Mouse (Mus musculus) mouse trophoblast stem cell (cell line): Measurements from ENCODE around the gene Olfr470.
"Not testable (repeated sequence)": the region's sequence is repeated elsewhere in the genome, so short reads cannot be mapped to it uniquely, and the experiment has no call there.

ENCODE experiments used
- in situ Hi-C, 2 experiments: fragments of 300-500 bp; cut with MseI, MboI; formaldehyde crosslinking; loops; 2 replicates in 1 of 2; 3 replicates in 1 of 2; pipeline ENCODE4 v1.15.1; 2025

Olfr470 gene

DNA sequence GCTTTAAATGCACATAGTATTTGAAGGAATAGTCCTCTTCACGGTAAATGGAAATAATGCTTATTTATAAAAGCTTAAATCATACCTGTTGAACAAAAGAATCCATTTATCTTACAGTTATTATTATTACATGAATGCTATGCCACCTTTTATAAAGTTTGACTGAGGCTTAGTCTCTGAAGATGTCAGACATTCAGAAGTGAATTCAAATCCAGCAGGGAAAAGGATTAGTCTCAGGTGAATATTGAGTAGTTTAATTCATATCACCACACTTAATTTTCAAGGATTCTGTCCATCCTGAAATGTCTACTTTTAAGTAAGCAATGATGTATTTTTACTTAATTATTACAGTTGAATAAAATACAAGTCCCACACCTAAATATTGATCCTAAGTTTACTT is at the start of gene Olfr470:
Gene Olfr470, minus strand, starts transcription at position 101 of the 400 bp plus-strand sequence.
- in situ Hi-C loops, result not testable (repeated sequence)

DNA sequence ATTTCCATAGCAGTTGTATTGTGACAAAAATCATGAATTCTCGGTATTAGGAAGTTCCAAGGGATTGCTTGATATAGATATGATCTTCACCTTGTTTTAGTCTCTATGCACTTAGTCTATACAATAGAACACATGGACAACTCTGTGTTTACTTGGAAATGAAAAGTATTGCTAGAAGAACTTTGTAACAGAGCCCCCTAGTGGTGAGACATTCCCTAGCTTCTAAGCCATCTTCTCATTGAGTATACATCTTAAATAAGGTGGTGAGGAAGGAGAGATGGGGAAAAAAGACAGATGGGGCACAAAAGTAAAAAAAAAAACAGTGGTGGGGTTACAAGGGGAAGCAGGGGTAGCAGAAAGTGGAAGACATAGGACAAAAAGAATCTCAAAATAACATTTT is 5.6 kb downstream of the Olfr470 start:
- in situ Hi-C loops, result no loop called here

DNA sequence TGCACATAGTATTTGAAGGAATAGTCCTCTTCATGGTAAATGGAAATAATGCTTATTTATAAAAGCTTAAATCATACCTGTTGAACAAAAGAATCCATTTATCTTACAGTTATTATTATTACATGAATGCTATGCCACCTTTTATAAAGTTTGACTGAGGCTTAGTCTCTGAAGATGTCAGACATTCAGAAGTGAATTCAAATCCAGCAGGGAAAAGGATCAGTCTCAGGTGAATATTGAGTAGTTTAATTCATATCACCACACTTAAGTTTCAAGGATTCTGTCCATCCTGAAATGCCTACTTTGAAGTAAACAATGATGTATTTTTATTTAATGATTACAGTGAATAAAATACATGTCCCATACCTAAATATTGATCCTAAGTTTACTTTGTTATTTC is 21.8 kb downstream of the Olfr470 start, which contains the start of gene Olfr469:
Gene Olfr469, minus strand, starts transcription at position 101 of the 400 bp plus-strand sequence.
- in situ Hi-C loops, result not testable (repeated sequence)

DNA sequence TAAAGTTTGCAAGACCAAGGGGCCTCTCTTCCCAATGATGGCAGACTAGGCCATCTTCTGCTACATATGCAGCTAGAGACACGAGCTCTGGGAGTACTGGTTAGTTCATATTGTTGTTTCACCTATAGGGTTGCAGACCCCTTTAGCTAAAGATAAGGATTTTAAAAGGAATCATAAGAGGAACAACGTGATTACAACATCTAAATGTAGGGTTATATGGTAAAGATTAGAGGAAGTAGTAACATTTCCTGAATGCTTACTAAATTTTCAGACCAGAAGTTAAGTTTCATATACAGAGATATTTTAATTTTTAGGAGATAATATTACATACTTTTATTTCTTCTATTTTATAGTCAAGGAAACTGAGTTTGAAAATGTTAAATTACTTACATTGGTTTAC is 23.4 kb downstream of the Olfr470 start:
- in situ Hi-C loops, result not testable (repeated sequence)

DNA sequence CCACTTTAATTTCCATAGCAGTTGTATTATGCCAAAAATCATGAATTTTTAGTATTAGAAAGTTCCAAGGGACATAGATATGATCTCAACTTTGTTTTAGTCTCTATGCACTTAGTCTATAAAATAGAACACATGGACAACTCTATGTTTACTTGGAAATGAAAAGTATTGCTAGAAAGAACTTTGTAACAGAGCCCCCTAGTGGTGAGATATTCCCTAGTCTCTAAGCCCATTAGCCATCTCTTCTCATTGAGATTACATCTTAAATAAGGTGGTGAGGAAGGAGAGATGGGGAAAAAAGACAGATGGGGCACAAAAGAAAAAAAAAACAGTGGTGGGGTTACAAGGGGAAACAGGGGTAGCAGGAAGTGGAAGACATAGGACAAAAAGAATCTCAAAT is 27.8 kb downstream of the Olfr470 start:
- in situ Hi-C loops, result no loop called here

DNA sequence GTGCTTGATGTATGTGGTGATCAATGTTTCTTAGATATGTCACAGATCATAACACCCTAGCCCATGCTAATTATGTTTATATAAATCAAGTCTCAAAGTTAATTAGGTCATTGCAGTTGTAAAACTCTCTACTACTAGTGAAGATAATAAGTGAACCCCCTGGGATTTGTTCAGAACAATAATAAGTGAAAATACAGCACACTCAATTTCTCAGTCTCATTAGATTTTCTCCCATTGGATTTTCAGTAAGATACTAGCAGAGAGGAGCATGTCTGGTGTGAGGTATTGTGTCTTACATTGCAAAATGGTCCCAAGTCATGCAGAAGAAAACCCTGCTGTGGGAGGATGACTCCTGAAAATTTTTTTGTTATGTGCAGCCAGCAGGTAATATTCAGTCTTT is 35.3 kb downstream of the Olfr470 start, which contains the start of gene Olfr467:
Gene Olfr467, plus strand, starts transcription at position 301 of the 400 bp plus-strand sequence.
- in situ Hi-C loops, result no loop called here

DNA sequence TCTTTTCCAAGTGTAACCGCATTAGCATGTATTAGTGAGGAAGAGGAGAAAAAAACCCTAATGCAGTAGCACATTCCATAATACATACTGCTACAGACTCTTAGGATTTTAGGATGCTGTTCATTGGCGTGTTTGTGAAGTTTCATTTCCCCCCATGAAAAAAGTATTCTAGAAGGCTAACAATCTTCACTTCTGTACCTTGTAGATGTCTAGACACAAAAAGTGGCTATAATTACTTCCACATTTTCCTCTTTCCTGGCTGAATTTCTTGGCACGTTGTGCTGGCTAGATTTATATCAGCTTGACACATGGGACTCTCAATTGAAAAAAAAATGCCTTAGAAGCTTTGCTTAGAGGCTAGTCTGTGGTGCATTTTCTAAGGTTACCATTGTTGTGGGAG is 45.2 kb downstream of the Olfr470 start:
- in situ Hi-C loops, result no loop called here

DNA sequence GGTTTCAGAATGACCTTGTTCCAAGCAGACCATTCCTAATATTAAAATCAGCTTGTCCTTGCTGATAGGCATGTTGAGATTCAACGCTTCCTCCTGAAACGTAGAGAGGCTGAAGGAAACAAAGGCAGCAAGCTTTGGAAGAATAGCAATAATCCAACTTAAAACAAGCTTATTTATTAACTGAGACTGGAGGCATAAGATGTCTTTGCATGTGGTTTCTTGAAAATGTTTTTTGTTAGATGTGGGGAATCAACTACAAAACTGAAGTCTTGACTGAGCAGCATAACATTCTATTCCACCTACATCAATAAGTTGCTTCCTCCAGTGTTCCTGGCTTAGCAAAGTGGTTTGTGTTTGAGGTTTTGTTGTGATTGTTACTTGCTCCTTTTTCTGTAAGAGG is 46.2 kb downstream of the Olfr470 start, which contains the start of gene Ovch2:
Gene Ovch2, minus strand, starts transcription at position 101 of the 400 bp plus-strand sequence.
- in situ Hi-C loops, result no loop called here

DNA sequence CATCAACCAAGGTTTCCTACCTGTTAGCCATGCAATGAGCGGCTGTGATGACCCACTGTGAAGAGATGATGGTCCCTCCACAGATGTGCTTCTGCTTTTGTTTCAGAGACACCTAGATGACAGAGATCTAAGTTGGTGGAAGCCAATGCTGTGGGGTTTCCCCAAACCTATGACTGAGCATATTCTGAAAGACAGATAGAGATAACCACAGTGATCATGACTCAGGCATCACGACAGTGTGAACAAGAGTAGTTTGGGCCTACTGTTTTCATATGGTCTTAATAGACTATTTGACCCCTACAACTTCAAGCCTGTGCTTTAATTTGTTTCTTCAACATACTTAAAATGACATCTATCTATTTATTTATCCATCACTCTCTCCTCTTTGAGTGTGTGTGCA is 50.8 kb downstream of the Olfr470 start:
- in situ Hi-C loops, result loop anchor here in 1 of 2 experiments (25.0 kb wide), 1 partner anchor 584 kb away; the partner anchor contains the start of gene Rbmxl2
